Mouse (Mus musculus) E14TG2a.4 (cell line): ENCODE data around the gene Zrsr2.

Source experiments
- CTCF ChIP-seq: conservative IDR thresholded peaks from 2 replicates; pipeline ENCODE4 v1.5.1; 2014; ENCODE audit warnings: low read length
- NANOG ChIP-seq: IDR thresholded peaks from 2 replicates; pipeline ENCODE4 v1.6.1; 2014; ENCODE audit warnings: borderline replicate concordance, low read length, mixed read lengths
- POU5F1 ChIP-seq: IDR thresholded peaks from 2 replicates; pipeline ENCODE4 v1.6.1; 2014; ENCODE audit warnings: low read length, borderline replicate concordance

DNA sequence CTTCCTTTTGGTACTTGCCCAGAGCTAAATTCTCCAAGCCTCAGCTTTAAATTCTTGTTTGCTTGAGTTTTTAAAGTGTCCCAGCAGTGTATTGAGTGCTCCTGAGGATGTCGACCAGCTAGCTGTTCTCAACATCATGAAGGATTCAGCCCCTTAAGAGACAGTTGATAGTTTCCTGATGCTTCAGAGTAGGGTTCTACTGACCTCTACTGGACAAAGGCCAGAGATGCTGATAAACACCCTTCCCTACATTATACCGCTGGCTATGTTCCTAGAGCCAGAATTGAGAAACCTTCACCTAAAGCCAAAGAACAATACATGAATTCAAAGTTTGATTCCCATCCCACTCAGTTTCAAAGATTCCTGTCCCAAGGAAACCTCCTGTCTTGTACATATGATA lies 46.3 kb upstream of the Zrsr2 start:
- no peak; the same call in 1 of the 2 replicates for TF ChIP-seq CTCF
- no peak for TF ChIP-seq POU5F1
- TF ChIP-seq NANOG, result no peak
